Comparison of ENCODE assay signal across 24 mouse cellular contexts in the genomic region with DNA sequence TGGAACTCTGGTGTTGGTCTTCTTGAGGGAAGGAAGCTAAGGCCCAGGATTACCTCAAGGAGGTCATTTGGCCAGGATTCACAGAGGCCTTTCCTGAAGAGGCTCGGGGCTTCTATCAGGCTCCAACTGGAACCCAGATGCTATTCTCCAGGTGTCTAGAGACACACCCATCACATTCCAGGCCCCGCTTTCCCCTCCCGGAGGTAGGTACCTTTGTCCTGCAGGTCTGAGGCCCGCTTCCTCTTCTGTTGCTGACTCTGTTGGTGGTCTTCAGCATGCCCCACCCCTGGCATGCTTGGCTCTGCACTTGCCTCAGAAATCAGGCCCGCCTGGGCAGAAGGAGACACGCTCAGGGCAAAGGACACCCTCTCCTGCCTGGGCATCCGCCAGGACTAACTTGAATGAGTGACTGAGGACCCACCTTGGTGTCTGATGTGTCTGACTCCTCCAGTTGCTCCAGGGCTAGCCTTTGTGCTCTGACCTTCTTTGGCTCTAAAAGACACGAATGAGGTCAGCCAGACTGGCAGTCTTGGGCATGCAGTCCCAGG. TPM values are rescaled to one million over a fixed set of nuclear protein-coding genes. Genes with fewer than 3 reads are reported as not detected.
DNase-seq lines count a peak whose midpoint lies in the region; TF ChIP-seq lines count a peak whose summit lies in the region.
"Had no signal": no experiment of that assay in that cellular context is flagged by ENCODE, and none has a peak within 500 bp of the region (broad histone marks: within the 10 kb centered on the region; RNA-seq: fewer than 3 reads in every experiment).

No protein-coding gene starts in this region.

- peak; percentile 13 for DNase-seq in cerebellum, adult 11-12 months
- DNase-seq in cerebellum, postnatal 14 days, result no peak
- peak; percentile 51 for DNase-seq in kidney, adult 11 months
- no peak for DNase-seq in kidney, postnatal 10 days
- DNase-seq in ES-E14 (ENCODE audit: low read depth, low spot score), result no peak
- DNase-seq in limb, embryonic 10.5 days (ENCODE audit: low spot score), result no peak
- no peak for DNase-seq in gastrocnemius, postnatal 10 days
- no peak for DNase-seq in ovary, postnatal 10 days (ENCODE audit: low spot score)
- DNase-seq: cerebellum, adult 8-10 months; embryo, embryonic 11 days; gastrocnemius, adult 2 months; heart, adult 2 months; left cerebral cortex, postnatal 4 days; liver, postnatal 0 days had no signal

- no peaks in the 10 kb centered on the region for H3K9me3 ChIP-seq in ES-E14 (ENCODE audit: control insufficient read depth, insufficient read depth, low read depth, low read length)
- no peaks in the 10 kb centered on the region for H3K9me3 ChIP-seq in limb, embryonic 10.5 days (replicated peaks)
- H3K9me3 ChIP-seq: midbrain, embryonic 12.5 days had no signal

- in situ Hi-C loops in ES-E14 (cut with MboI; ENCODE audit: low sequenced_read_pairs in 2 of 2, unreplicated experiment in 2 of 2), result loop anchor here in 1 of 2 experiments (10.0 kb wide), 1 partner anchor 67 kb away; no protein-coding TSS in a partner anchor

- no peak overlapping the region for H3K9ac ChIP-seq in ES-E14 (ENCODE audit: insufficient read depth, low read depth, low read length, poor library complexity, severe bottlenecking)
- H3K9ac ChIP-seq: liver, postnatal 0 days; midbrain, embryonic 12.5 days had no signal

- WGBS in limb, embryonic 10.5 days, result 74% methylated on average over 8 of the region's 8 CpGs

- peaks cover 0 to 35% of the 10 kb centered on the region in 2 experiments; a peak in 3 of 4 replicates for H3K4me1 ChIP-seq in ES-E14 (ENCODE audit: control insufficient read depth in 2 of 2, insufficient read depth in 2 of 2, low read length in 2 of 2, poor library complexity in 1 of 2)
- H3K4me1 ChIP-seq in limb, embryonic 10.5 days, result peaks cover 28% of the 10 kb centered on the region

- peak overlapping the region; percentile 28; the same call in 1 of the 2 replicates for H3K27ac ChIP-seq in ES-E14 (ENCODE audit: insufficient read depth, low read depth, low read length, poor library complexity, severe bottlenecking)
- 0 out of 2 replicates have a peak overlapping the region, but pooled peaks have one; percentile 1 for H3K27ac ChIP-seq in limb, embryonic 10.5 days
- H3K27ac ChIP-seq: heart, adult 2 months; kidney, postnatal 0 days; left cerebral cortex, adult 2 months; midbrain, embryonic 12.5 days had no signal

- no peak overlapping the region for H3K4me3 ChIP-seq in ES-E14 (ENCODE audit: insufficient read depth in 1 of 2, low read depth in 1 of 2, low read length in 2 of 2, poor library complexity in 1 of 2, severe bottlenecking in 1 of 2)
- no peak overlapping the region for H3K4me3 ChIP-seq in limb, embryonic 10.5 days
- H3K4me3 ChIP-seq: gastrocnemius, adult 2 months; heart, adult 2 months; left cerebral cortex, adult 2 months; midbrain, embryonic 12.5 days had no signal

- H3K27me3 ChIP-seq in limb, embryonic 10.5 days (ENCODE audit: low read depth, poor library complexity, severe bottlenecking), result peaks cover 13% of the 10 kb centered on the region

- H3K36me3 ChIP-seq in ES-E14 (ENCODE audit: control insufficient read depth, insufficient read depth, low read length, poor library complexity, severe bottlenecking), result no peaks in the 10 kb centered on the region; the same call in 1 of the 2 replicates
- no peaks in the 10 kb centered on the region for H3K36me3 ChIP-seq in limb, embryonic 10.5 days
- H3K36me3 ChIP-seq: midbrain, embryonic 12.5 days had no signal

TF ChIP-seq in ES-E14, 5 proteins besides CTCF, POLR2A, EP300 and RAD21:
- TF ChIP-seq ZNF384 (IDR thresholded peaks at IDR 0.05; ENCODE audit: low read depth, low read length), result no peak
- no peak for TF ChIP-seq CHD2 (IDR thresholded peaks at IDR 0.05; ENCODE audit: low read depth, low read length)
- TF ChIP-seq HCFC1 (IDR thresholded peaks at IDR 0.05; ENCODE audit: borderline replicate concordance, insufficient read depth, low read length), result no peak
- no peak for TF ChIP-seq MAFK (IDR thresholded peaks at IDR 0.05; ENCODE audit: insufficient read depth, low read depth, low read length)
- TF ChIP-seq ZC3H11A (IDR thresholded peaks at IDR 0.05; ENCODE audit: borderline replicate concordance, low read depth, low read length), result no peak

RNA-seq across cellular contexts. Expression of a gene that starts 4.6 kb away (rescaled TPM):
- 13.4 and 15.5 TPM in 2 replicates for total RNA-seq in ES-E14 (2012; rRNA removed)
- 14.6 and 16.4 TPM in 2 replicates for polyA plus RNA-seq in limb, embryonic 10.5 days (2016; fragmentation: Nextera tagmentation; extraction: Ambion mirVana)
- total RNA-seq in gastrocnemius, postnatal 10 days (2021), result 10 to 100 TPM in 1 of 2 experiments, 1 to 10 TPM in 1; 9.3 to 10.3 TPM

RNA-seq across cellular contexts. Expression of a gene that starts 11.8 kb away (rescaled TPM):
- 0.54 and 1.4 TPM in 2 replicates for total RNA-seq in ES-E14 (2012; rRNA removed)
- polyA plus RNA-seq in limb, embryonic 10.5 days (2016; fragmentation: Nextera tagmentation; extraction: Ambion mirVana), result 0.50 and 0.78 TPM in 2 replicates
- not detected for total RNA-seq in gastrocnemius, postnatal 10 days (2021)
- total RNA-seq: adrenal gland, adult 18-20 months; gastrocnemius, adult 2 months; heart, adult 2 months; hematopoietic stem cell, adult 5-6 weeks; layer of hippocampus, adult 8-10 months; left cerebral cortex, adult 2 months; left cerebral cortex, postnatal 4 days; liver, adult 2 months; monocyte, adult 5-6 weeks had no signal
- polyA plus RNA-seq: heart, adult 2 months; liver, adult 2 months; liver, postnatal 0 days; neural tube, embryonic 11.5 days; spleen, adult 2 months had no signal

RNA-seq across cellular contexts. Expression of a gene that starts 20.7 kb away (rescaled TPM):
- total RNA-seq in ES-E14 (2012; rRNA removed), result 4,130 and 4,285 TPM in 2 replicates
- polyA plus RNA-seq in limb, embryonic 10.5 days (2016; fragmentation: Nextera tagmentation; extraction: Ambion mirVana), result 530 and 637 TPM in 2 replicates
- total RNA-seq in gastrocnemius, postnatal 10 days (2021), result 100 to 1,000 TPM; 545 to 616 TPM

RNA-seq across cellular contexts. Expression of a gene that starts 52.2 kb away (rescaled TPM):
- 291 and 497 TPM in 2 replicates for total RNA-seq in ES-E14 (2012; rRNA removed)
- 18.1 and 18.2 TPM in 2 replicates for polyA plus RNA-seq in limb, embryonic 10.5 days (2016; fragmentation: Nextera tagmentation; extraction: Ambion mirVana)
- total RNA-seq in gastrocnemius, postnatal 10 days (2021), result 10 to 100 TPM; 22.5 to 25.9 TPM

RNA-seq across cellular contexts. Expression of a gene that starts 56.7 kb away (rescaled TPM):
- total RNA-seq in ES-E14 (2012; rRNA removed), result 0.04 and 0.11 TPM in 2 replicates
- 0.83 and 2.8 TPM in 2 replicates for polyA plus RNA-seq in limb, embryonic 10.5 days (2016; fragmentation: Nextera tagmentation; extraction: Ambion mirVana)
- total RNA-seq in gastrocnemius, postnatal 10 days (2021), result not detected
- total RNA-seq: gastrocnemius, adult 2 months; hematopoietic stem cell, adult 5-6 weeks; layer of hippocampus, adult 8-10 months; left cerebral cortex, adult 2 months; left cerebral cortex, postnatal 4 days; monocyte, adult 5-6 weeks had no signal
- polyA plus RNA-seq: midbrain, embryonic 12.5 days had no signal

Comparison
In these comparisons a context has a peak if more than half of its experiments do, and no peak if none do; other contexts are left out.
1. DNase-seq: peak in cerebellum, adult 11-12 months (single experiment) and kidney, adult 11 months (single experiment); none in cerebellum, postnatal 14 days (0 of 2), kidney, postnatal 10 days (single experiment), ES-E14 (single experiment), limb, embryonic 10.5 days (single experiment), gastrocnemius, postnatal 10 days (single experiment) and ovary, postnatal 10 days (single experiment).